Comparison of ENCODE assay signal across 27 mouse cellular contexts in genomic region chr4:107482541-107482940, GRCm38 (mm10). TPM values are rescaled to one million over a fixed set of nuclear protein-coding genes. Genes with fewer than 3 reads are reported as not detected.
"Had no signal": no experiment of that assay in that cellular context is flagged by ENCODE, and none has a peak within 500 bp of the region (broad histone marks: within the 10 kb centered on the region; RNA-seq: fewer than 3 reads in every experiment).

No protein-coding gene starts in this region.

- H3K9me3 ChIP-seq: heart, embryonic 10.5 days; heart, embryonic 12.5 days; hindbrain, embryonic 10.5 days; hindbrain, embryonic 12.5 days; hindbrain, embryonic 15.5 days; intestine, embryonic 15.5 days; limb, embryonic 10.5 days; liver, embryonic 13.5 days had no signal

- DNase-seq: gastrocnemius, adult 2 months; gastrocnemius, postnatal 10 days; gastrocnemius, postnatal 25 days; heart, adult 18-20 months; heart, postnatal 10 days; heart, postnatal 4 days; kidney, adult 18-20 months; kidney, adult 8-10 months; kidney, postnatal 10 days; kidney, postnatal 25 days; kidney, postnatal 4 days; liver; liver, embryonic 13.5 days had no signal

- H3K27me3 ChIP-seq: hindbrain, embryonic 12.5 days; hindbrain, embryonic 15.5 days had no signal

- H3K4me3 ChIP-seq: gastrocnemius, adult 2 months; heart, embryonic 10.5 days; heart, embryonic 12.5 days; hindbrain, embryonic 10.5 days; hindbrain, embryonic 12.5 days; hindbrain, embryonic 15.5 days; intestine, embryonic 15.5 days; layer of hippocampus, adult 2 months; left cerebral cortex, adult 2 months; limb, embryonic 10.5 days; limb, embryonic 12.5 days; liver, embryonic 13.5 days had no signal

- H3K9ac ChIP-seq: heart, embryonic 12.5 days; hindbrain, embryonic 12.5 days; hindbrain, embryonic 15.5 days; intestine, embryonic 15.5 days; limb, embryonic 12.5 days; liver, embryonic 13.5 days had no signal

- H3K27ac ChIP-seq: gastrocnemius, adult 2 months; heart, embryonic 10.5 days; hindbrain, embryonic 10.5 days; hindbrain, embryonic 12.5 days; hindbrain, embryonic 15.5 days; intestine, embryonic 15.5 days; layer of hippocampus, adult 2 months; left cerebral cortex, adult 2 months; limb, embryonic 10.5 days; limb, embryonic 12.5 days; liver, embryonic 13.5 days had no signal

- H3K4me2 ChIP-seq: heart, embryonic 12.5 days; hindbrain, embryonic 12.5 days; hindbrain, embryonic 15.5 days; intestine, embryonic 15.5 days; limb, embryonic 12.5 days; liver, embryonic 11.5 days; liver, embryonic 13.5 days had no signal

- ATAC-seq: inflammation-experienced regulatory T-cells, adult 6 months; intestine, embryonic 15.5 days; intestine, postnatal 0 days had no signal

- H3K4me1 ChIP-seq: heart, embryonic 12.5 days; hindbrain, embryonic 12.5 days; liver, embryonic 13.5 days had no signal

- H3K36me3 ChIP-seq: heart, embryonic 10.5 days; heart, embryonic 12.5 days; hindbrain, embryonic 10.5 days; hindbrain, embryonic 12.5 days; hindbrain, embryonic 15.5 days; intestine, embryonic 15.5 days; limb, embryonic 10.5 days; limb, embryonic 12.5 days; liver, embryonic 13.5 days had no signal

RNA-seq across cellular contexts. Expression of gene Glis1, which starts 48.1 kb away (rescaled TPM):
- total RNA-seq: gastrocnemius, postnatal 25 days; granulocyte monocyte progenitor cell, adult 5-6 weeks had no signal
